Mouse (Mus musculus) hindbrain, embryonic 13.5 days (tissue): Measurements from ENCODE around the gene Tmco1. TPM values are rescaled to one million over a fixed set of nuclear protein-coding genes. Genes with fewer than 3 reads are reported as not detected.
A peak's percentile ranks its signal among the peaks of the same experiment; 100 is the strongest.

Experiments
- ATAC-seq: fragments of 200-750 bp; cut with Nextera tagmentation; 2 replicates; pipeline ENCODE4 v1.8.0; 2017; ENCODE audit warnings: moderate TSS enrichment; ENCODE audit not compliant: low FRiP score
- H3K27ac ChIP-seq: fragments of 300-500 bp; sonication (generic); 2 replicates; pipeline ENCODE4 v1.5.1; 2015; ENCODE audit warnings: inconsistent platforms, mild to moderate bottlenecking, moderate library complexity
- H3K27me3 ChIP-seq: fragments of 300-500 bp; sonication (generic); 2 replicates; pipeline ENCODE4 v1.6.1; 2015; ENCODE audit warnings: mild to moderate bottlenecking, inconsistent platforms
- H3K36me3 ChIP-seq: fragments of 300-500 bp; sonication (generic); 2 replicates; pipeline ENCODE4 v1.6.1; 2015; ENCODE audit warnings: mild to moderate bottlenecking, inconsistent platforms
- H3K4me1 ChIP-seq: fragments of 300-500 bp; sonication (generic); replicated peaks from 2 replicates; pipeline ENCODE4 v1.6.1; 2015; ENCODE audit warnings: inconsistent platforms
- H3K4me2 ChIP-seq: fragments of 300-500 bp; sonication (generic); 2 replicates; pipeline ENCODE4 v1.6.1; 2015; ENCODE audit warnings: inconsistent platforms, mild to moderate bottlenecking, moderate library complexity
- H3K4me3 ChIP-seq: fragments of 300-500 bp; sonication (generic); 2 replicates; pipeline ENCODE4 v1.5.1; 2015; ENCODE audit warnings: mild to moderate bottlenecking, inconsistent platforms
- H3K9ac ChIP-seq: fragments of 300-500 bp; sonication (generic); 2 replicates; pipeline ENCODE4 v1.6.1; 2015; ENCODE audit warnings: mild to moderate bottlenecking, inconsistent platforms
- H3K9me3 ChIP-seq: fragments of 300-500 bp; sonication (generic); 2 replicates; pipeline ENCODE4 v1.6.1; 2016; ENCODE audit warnings: inconsistent platforms
- WGBS: fragments of 180-500 bp; shearing (Covaris S2); methylation state at CpG from one replicate; pipeline ENCODE4 v1.1.7; 2015; 5-methylcytosine and 5-hydroxymethylcytosine counted together
- polyA plus RNA-seq: library from polyadenylated mRNA; unstranded; fragments of >200 nt; fragmentation: Nextera tagmentation; extraction: Ambion mirVana; gene quantifications from 2 replicates; pipeline ENCODE4 v1.2.1, GENCODE M21; 2015

Tmco1 gene
- polyA plus RNA-seq, 1 experiment from 2014 or later = 72.5 TPM

DNA sequence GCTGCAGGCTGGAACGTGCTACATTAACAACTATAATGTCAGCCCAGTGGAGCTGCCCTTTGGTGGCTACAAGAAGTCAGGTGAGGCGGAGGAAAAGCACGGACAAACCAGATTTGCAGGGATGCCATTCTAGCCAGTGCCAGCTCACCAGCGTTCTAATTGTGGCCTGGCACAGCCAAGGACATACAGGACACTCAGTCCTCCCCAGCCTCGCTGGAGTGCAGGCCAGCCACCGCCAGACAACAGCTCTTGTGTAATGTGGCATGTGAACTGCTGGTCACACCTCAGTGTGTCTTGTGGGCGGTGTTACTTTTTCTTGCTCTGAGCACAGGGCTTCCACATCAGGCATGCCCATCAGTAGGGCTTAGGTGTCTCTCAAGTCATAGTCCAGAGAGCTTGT lies 57.6 kb downstream of the Tmco1 start:
- WGBS = 94% methylated on average over 7 of the region's 7 CpGs
- H3K27me3 ChIP-seq = no peaks in the 10 kb centered on the region
- no peak overlapping the region for H3K4me3 ChIP-seq
- H3K36me3 ChIP-seq = peaks cover 43% of the 10 kb centered on the region
- no peak for ATAC-seq
- no peak overlapping the region for H3K9ac ChIP-seq
- no peaks in the 10 kb centered on the region for H3K4me1 ChIP-seq
- H3K9me3 ChIP-seq = no peaks in the 10 kb centered on the region
- H3K27ac ChIP-seq = no peak overlapping the region
- no peak overlapping the region for H3K4me2 ChIP-seq

DNA sequence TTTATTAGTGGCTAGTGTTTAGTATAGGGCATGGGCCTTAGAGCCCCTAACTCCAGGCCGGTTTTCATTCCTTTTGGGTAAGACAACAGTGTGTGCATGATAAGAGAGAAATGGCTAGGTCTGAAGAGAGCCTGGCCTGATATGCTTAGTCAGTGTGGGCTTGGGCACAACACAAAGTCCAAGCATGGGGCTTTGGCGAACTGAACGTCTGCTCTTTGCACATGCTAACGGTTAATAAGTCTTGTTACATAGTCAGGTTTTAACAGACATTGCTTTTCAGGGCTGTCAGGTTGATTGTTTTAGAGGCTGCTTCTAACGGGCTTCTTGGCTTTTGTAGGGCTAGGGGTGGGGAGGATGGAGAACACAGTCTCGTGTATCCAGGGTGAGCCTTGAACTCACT lies 58.4 kb downstream of the Tmco1 start:
- H3K4me1 ChIP-seq = no peaks in the 10 kb centered on the region
- no peak overlapping the region for H3K4me2 ChIP-seq
- H3K4me3 ChIP-seq = no peak overlapping the region
- H3K9ac ChIP-seq = no peak overlapping the region
- no peaks in the 10 kb centered on the region for H3K9me3 ChIP-seq
- no peaks in the 10 kb centered on the region for H3K27me3 ChIP-seq
- 91% methylated on average over 6 of the region's 6 CpGs for WGBS
- ATAC-seq = no peak
- H3K36me3 ChIP-seq = peaks cover 43% of the 10 kb centered on the region
- H3K27ac ChIP-seq = no peak overlapping the region

DNA sequence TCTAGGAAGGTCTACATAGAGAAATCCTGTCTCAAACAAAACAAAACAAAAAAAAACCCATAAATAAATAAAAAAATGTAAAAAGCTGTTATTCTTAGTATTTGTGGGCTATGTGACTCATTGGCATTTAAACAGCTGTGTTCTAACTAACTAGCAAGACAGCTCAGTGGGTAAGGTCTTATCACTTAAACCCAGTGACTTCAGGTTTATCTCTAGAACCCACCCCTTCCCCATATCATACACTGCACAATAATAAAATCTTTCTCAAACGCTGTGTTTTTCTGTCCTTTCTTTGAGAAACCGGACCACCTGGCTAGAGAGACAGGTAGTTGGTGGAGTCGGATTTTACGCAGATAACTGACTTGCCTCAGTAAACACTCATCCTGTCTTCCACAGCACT lies 59.8 kb downstream of the Tmco1 start:
- ATAC-seq = no peak
- no peak overlapping the region for H3K27ac ChIP-seq
- no peaks in the 10 kb centered on the region for H3K9me3 ChIP-seq
- peaks cover 51% of the 10 kb centered on the region for H3K36me3 ChIP-seq
- no peak overlapping the region for H3K4me3 ChIP-seq
- H3K9ac ChIP-seq = no peak overlapping the region
- 92% methylated on average over 4 of the region's 4 CpGs for WGBS
- no peaks in the 10 kb centered on the region for H3K27me3 ChIP-seq
- no peaks in the 10 kb centered on the region for H3K4me1 ChIP-seq
- H3K4me2 ChIP-seq = no peak overlapping the region

DNA sequence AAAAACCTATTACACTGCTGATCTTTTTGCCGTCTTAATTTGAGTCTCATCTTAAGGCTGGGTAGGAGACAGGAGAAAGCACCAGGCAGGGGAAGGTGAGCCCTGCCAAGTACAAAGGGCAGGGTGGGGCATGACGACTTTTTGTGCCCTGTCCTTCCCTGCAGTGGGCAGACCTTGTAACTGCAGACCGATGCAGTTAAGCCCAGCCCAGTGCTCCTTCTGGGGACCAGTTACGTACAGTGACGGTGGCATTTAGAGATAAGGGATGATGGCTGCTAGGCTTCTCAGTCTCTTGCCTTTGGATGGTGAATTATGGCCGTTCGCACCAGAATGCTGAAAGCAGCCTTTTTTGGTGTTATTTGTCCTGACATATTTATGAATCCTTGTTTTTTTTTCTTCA lies 60.3 kb downstream of the Tmco1 start:
- WGBS = 84% methylated on average over 7 of the region's 7 CpGs

DNA sequence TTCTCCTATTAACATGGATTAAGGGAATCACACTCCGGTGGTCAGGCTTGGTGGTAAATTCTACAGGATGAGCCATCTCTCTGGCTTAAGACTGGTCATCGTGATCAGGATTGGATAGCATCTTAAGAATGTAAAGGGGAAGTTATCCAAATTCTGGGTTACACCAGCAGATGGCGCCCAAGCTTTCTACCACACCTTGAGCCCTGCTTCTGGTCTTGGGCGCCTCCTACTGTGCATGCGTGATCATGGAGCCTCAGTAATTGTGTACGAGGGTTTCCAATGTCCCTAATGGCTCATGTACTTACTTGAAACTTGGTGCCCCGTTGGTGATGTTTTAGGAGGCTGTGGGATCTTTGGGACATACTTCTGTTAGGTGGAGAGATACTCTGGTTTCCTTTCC lies 61.7 kb downstream of the Tmco1 start:
- Histone ChIP-seq H3K27me3 (peaks cover 6% of the 10 kb centered on the region; the same call in 1 of the 2 replicates), H3K4me3 (no peak overlapping the region), H3K36me3 (peaks cover 53% of the 10 kb centered on the region), H3K9ac (no peak overlapping the region), H3K4me1 (peaks cover 6% of the 10 kb centered on the region), H3K4me2 (no peak overlapping the region), H3K9me3 (no peaks in the 10 kb centered on the region), H3K27ac (no peak overlapping the region)
- ATAC-seq = 0 out of 2 replicates have a peak, but pooled peaks have one; percentile 8
- WGBS = 18% methylated on average over 7 of the region's 7 CpGs

More for the DNA sequence above, 60.3 kb downstream of the Tmco1 start:
- Histone ChIP-seq H3K4me2 (no peak overlapping the region), H3K4me1 (no peaks in the 10 kb centered on the region), H3K9me3 (no peaks in the 10 kb centered on the region), H3K4me3 (no peak overlapping the region), H3K27me3 (no peaks in the 10 kb centered on the region), H3K36me3 (peaks cover 51% of the 10 kb centered on the region), H3K9ac (no peak overlapping the region), H3K27ac (no peak overlapping the region)
- no peak for ATAC-seq

DNA sequence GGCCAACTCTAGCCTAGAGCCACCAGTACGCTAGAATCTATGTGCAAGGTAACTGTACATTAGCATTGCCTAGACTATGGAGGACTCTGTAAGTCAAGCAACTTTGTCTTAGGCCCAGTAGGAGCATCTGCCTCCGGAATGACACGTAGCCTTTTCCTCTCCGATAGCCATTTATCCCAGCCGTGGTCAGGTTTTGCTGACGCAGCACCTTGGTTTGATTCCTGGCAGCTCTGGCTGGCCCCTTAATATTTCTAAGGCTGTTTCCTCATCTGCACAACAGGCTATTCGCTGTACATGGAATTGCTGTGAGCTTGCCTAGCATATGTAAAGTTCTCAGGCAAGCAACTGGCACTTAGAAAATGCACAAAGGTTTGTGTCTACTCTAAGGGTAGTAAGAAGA lies 64.6 kb downstream of the Tmco1 start:
- Histone ChIP-seq H3K4me1 (peaks cover 11% of the 10 kb centered on the region), H3K9ac (no peak overlapping the region), H3K4me2 (no peak overlapping the region), H3K36me3 (peaks cover 54% of the 10 kb centered on the region), H3K27me3 (peaks cover 10% of the 10 kb centered on the region), H3K4me3 (no peak overlapping the region), H3K9me3 (no peaks in the 10 kb centered on the region), H3K27ac (no peak overlapping the region)
- 93% methylated on average over 7 of the region's 7 CpGs for WGBS
- no peak for ATAC-seq

DNA sequence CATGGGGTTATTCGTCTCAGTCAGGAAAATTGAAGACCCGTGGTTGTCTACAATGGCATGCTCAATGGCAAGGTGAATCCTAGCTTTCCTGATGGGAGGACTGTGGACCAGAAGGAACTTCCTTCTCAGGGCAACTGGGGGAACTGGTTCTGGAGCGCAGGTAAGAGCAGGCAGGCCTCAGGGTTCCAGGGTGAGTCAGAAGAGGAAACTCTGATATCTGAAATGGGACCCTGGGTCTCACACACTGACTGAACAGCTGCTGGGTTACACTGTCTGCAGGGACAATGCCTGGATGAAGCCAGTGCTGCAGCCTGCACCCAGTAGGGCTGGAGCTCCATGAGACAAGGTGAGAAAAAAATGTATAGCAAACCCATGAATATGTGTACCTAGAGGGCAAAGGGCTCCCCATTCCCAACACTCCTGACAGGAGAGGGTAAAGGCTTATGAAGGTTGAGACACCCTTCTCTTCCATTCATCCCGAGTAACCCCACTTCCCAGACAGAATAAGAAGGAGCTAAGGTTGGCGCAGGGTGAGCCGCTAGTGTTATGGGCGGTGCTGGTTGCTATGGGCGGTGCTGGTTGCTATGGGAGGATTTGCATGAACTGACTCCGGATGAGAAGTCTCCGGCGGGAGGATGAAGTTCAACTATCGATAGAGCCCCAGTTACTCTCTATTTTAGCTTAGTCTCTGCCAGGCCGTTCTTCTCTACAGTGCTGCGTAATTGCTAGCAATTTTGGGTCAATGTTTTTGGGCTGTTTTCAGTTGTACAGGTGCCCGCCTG lies 66.0 kb downstream of the Tmco1 start:
- WGBS = 21% methylated on average over 15 of the region's 15 CpGs
- no peak overlapping the region for H3K27ac ChIP-seq
- no peaks in the 10 kb centered on the region for H3K9me3 ChIP-seq
- H3K4me2 ChIP-seq = no peak overlapping the region
- H3K27me3 ChIP-seq = peaks cover 10% of the 10 kb centered on the region
- peaks cover 11% of the 10 kb centered on the region for H3K4me1 ChIP-seq
- no peak overlapping the region for H3K9ac ChIP-seq
- H3K36me3 ChIP-seq = peaks cover 43% of the 10 kb centered on the region
- no peak overlapping the region for H3K4me3 ChIP-seq
- ATAC-seq = no peak

DNA sequence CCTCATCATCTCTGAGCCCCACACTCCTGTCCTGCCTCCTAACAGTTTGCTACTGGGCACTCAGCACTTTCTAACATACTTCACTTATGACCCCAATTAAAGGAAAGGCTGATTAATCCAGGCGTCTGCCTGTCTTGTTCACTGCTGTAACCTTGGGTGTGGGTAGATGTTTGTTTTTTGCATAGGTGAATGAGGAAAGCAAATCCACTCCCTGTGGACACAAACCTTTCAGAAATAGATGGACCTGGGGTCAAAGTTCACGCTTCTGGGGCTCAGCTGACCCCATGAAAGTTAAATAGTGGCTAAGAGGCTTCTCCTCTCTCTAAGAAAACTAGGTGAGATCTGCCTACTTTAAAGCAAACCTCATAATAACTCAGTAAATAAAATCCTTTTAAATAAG lies 66.8 kb downstream of the Tmco1 start:
- Histone ChIP-seq H3K4me2 (no peak overlapping the region), H3K9me3 (no peaks in the 10 kb centered on the region), H3K27me3 (peaks cover 10% of the 10 kb centered on the region), H3K4me3 (no peak overlapping the region), H3K9ac (no peak overlapping the region), H3K4me1 (peaks cover 11% of the 10 kb centered on the region), H3K36me3 (peaks cover 43% of the 10 kb centered on the region), H3K27ac (no peak overlapping the region)
- WGBS = 64% methylated on average over 2 of the region's 2 CpGs
- ATAC-seq = no peak

DNA sequence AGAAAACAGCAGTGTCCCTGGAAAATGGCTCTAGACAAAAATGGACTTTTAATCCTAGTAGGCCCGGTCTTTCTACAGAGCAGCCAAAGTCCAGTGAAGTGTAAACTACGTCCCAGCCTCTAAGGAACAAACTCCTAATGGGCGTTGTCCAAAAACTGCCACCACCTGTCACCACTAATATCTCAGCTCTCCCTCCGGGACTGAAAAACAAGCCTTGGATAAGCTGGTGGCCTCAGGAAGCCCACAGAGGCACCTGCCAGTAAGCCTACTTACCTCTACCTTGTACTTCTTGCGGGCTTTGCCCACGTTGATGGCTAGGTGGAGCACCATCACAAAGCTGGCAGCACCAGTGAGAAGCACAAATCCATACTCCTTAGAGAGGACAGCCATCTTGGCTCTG lies 69.8 kb downstream of the Tmco1 start:
- ATAC-seq = no peak
- no peak overlapping the region for H3K4me3 ChIP-seq
- peaks cover 10% of the 10 kb centered on the region for H3K27me3 ChIP-seq
- WGBS = 82% methylated on average over 6 of the region's 6 CpGs
- no peak overlapping the region for H3K9ac ChIP-seq
- H3K4me2 ChIP-seq = no peak overlapping the region
- H3K36me3 ChIP-seq = peaks cover 27% of the 10 kb centered on the region
- no peak overlapping the region for H3K27ac ChIP-seq
- peaks cover 15% of the 10 kb centered on the region for H3K4me1 ChIP-seq
- no peaks in the 10 kb centered on the region for H3K9me3 ChIP-seq

DNA sequence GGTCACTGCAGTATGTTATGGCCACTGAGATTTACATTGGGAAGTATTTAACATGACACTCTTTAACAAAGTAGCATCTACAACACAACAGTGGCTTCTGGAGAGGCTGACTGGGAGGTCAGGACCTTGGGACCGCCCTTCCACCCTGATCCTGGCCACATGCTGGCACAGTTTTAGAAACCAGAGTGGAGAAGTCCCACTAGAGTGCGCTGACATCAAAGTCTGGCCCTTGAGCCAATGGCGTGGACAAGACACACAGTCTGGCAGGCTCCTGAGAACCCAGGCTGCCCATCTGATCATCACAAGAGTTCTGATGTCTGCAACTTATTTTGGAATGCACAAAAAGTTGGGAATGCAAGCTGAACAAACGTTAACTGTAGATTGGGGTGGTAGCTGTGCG lies 71.6 kb downstream of the Tmco1 start:
- no peak overlapping the region for H3K9ac ChIP-seq
- WGBS = 69% methylated on average over 5 of the region's 5 CpGs
- peaks cover 9% of the 10 kb centered on the region for H3K4me1 ChIP-seq
- H3K9me3 ChIP-seq = no peaks in the 10 kb centered on the region
- peaks cover 5% of the 10 kb centered on the region for H3K27me3 ChIP-seq
- H3K4me2 ChIP-seq = no peak overlapping the region
- no peak overlapping the region for H3K27ac ChIP-seq
- peaks cover 22% of the 10 kb centered on the region for H3K36me3 ChIP-seq
- ATAC-seq = no peak
- no peak overlapping the region for H3K4me3 ChIP-seq

DNA sequence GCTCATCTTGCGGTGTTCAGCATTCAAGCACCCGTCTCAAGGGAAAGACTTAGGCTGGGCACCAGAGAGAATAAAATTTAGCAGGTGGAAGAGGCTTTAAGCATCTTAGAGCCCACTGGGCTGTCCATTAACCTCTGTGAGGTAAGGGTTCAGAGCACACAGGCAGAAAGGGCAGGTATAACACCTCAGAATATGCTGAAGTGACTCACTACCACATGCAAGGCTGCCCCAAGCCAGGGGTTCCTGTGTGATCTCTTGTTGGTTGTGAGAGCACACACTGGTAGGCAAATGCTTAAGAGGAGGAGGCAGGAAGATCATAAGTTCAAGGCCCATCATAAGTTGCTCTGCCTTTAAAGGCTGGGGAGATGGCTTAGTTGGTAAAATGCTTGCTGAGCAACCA lies 72.0 kb downstream of the Tmco1 start:
- H3K4me3 ChIP-seq = no peak overlapping the region
- H3K9me3 ChIP-seq = no peaks in the 10 kb centered on the region
- WGBS = 94% methylated on average over 2 of the region's 2 CpGs
- no peak overlapping the region for H3K4me2 ChIP-seq
- ATAC-seq = no peak
- peaks cover 22% of the 10 kb centered on the region for H3K36me3 ChIP-seq
- H3K27me3 ChIP-seq = peaks cover 3% of the 10 kb centered on the region; the same call in 1 of the 2 replicates
- peaks cover 9% of the 10 kb centered on the region for H3K4me1 ChIP-seq
- no peak overlapping the region for H3K27ac ChIP-seq
- no peak overlapping the region for H3K9ac ChIP-seq

DNA sequence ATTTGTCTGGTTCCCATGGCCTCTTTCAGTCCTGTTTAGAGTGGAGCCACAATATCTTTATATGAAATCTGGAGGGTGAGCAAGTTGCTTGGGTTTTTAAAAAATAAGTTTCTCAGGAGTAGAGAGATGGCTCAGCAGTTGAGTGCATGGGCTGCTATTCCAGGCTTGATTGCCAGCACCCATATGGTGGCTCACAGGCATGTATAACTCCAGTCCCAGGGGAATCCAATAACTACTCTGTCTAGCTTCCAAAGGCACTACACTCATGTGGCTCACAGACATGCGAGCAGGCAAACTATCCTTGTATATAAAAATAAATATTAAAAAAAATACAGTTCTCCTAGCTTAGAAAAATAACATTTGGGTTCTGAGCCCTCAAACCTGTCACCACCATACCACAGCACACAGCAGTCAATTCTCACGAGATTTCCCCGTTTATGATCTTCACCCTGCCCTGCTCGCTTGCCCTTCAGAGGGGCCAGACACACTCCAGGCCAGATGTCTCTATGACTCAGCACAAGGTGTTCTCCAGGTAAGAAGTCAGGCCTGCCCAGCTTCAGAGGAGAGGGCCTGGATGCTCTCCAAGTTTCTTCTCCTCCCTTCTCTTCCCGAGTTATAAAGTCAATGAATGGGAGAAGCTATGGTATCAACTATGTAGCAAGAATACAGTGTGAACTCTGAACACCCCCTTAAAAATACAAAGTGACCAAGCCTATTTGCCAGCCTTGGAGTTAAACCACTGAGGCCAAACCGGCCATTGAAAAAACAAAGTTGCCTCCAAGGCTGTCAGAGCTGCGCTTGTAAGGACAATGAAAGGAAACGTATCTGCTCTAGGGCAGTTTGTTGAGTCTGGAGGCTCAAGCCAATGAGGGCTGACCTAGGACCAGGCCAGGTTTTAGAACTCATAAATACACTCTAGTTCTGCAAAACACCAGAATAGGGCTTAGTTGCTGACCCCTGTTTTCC lies 73.2 kb downstream of the Tmco1 start:
- ATAC-seq = no peak
- no peaks in the 10 kb centered on the region for H3K9me3 ChIP-seq
- peaks cover 11% of the 10 kb centered on the region for H3K36me3 ChIP-seq
- H3K27ac ChIP-seq = no peak overlapping the region
- H3K27me3 ChIP-seq = no peaks in the 10 kb centered on the region; the same call in 1 of the 2 replicates
- H3K4me2 ChIP-seq = no peak overlapping the region
- no peak overlapping the region for H3K9ac ChIP-seq
- H3K4me3 ChIP-seq = no peak overlapping the region
- peaks cover 9% of the 10 kb centered on the region for H3K4me1 ChIP-seq
- 91% methylated on average over 8 of the region's 8 CpGs for WGBS
